Mouse (Mus musculus) skeletal muscle tissue, postnatal 0 days (tissue): Measurements from ENCODE around the gene Il9. TPM values are rescaled to one million over a fixed set of nuclear protein-coding genes. Genes with fewer than 3 reads are reported as not detected.

ENCODE experiments used
- polyA plus RNA-seq: library from polyadenylated mRNA; unstranded; fragments of >200 nt; fragmentation: Nextera tagmentation; extraction: Ambion mirVana; gene quantifications from 2 replicates; pipeline ENCODE4 v1.2.1, GENCODE M21; 2015

Gene Il9
- polyA plus RNA-seq: not detected in 2 replicates

DNA sequence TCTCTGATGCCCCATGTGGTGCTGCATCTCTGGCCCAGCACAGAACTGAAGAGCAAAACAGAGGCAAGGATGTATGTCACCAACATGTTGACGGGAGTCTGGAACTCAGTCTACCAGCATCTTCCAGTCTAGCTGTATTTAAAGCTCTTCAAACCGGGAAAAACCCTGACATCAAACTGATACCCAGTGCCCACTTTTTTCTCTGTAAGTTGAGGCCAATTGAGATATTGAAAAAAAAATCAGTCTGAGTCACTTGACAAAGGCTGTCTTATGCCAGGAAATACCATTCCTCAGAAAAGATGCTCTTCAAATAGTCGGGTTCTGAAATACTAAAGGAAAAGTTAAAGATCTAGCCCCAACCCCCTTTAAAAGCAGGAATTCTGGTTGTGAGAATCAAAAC is at the start of gene Il9:
Il9 (minus strand) TSS at position 101 of the 400 bp plus-strand sequence.

GRCm38 (mm10) chr13:56522081-56522820 is 40.2 kb upstream of the Il9 start, which contains the start of gene Fbxl21:
Gene Fbxl21, plus strand, starts transcription at chr13:56522472.

DNA sequence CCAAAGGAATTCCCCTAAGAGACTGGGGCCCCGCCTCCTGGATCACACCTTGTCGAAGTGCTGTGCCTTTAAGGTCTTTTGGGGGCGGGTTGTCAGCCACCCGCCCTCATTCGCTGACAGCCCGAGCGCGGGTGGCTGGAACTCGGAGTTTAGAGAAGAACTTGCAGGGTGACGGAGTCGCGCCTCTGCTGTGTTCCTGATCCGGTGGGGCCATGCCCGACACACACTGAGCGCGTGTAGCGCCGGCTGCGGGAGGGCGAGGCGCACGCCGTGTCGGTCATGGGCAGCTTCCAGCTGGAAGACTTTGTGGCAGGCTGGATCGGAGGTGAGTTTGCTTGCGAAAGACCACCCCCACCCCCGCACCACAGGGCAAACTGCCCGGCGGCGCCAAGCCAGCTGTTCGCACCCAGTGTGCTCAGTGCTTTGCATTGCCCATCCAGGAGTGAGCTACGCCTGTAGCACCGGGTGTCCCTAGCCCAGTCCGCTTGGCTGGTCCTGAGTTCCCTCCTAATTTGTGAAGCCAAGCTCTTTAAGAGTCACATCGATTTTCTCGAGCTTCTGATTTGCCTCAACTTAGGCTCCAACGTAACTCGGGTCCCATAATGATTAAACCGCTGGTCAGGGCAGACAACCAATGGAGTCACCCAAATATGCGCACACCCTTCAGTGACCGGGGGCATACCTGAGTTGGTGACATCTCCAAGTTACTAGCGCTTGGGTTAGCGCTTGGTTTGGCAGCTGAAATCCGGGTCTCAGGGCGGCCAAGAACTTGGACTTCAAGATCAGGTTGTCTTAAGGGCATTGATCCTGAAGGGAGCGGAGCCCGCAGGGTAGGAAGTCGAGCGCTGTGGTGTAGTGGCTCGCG is 43.6 kb downstream of the Il9 start, which contains the start of gene Slc25a48:
Slc25a48 (plus strand) TSS at position 145 of the 865 bp plus-strand sequence.

Other genes with a start within 250 kb of the Il9 start
- gene Neurog1, start 230.1 kb downstream of the Il9 start, polyA plus RNA-seq: not detected in 2 replicates
- gene Cxcl14, start 185.7 kb downstream of the Il9 start, polyA plus RNA-seq: 4.6 and 14.3 TPM in 2 replicates
- gene Gm3045, start 55.7 kb downstream of the Il9 start, polyA plus RNA-seq: not detected in 2 replicates
- 0.07 TPM in 1 of 2 replicates, not detected in the other for gene Slc25a48, start 43.9 kb downstream of the Il9 start, polyA plus RNA-seq
- gene Fbxl21, start 40.2 kb upstream of the Il9 start, polyA plus RNA-seq: 0.39 and 0.62 TPM in 2 replicates
- gene Lect2, start 66.3 kb upstream of the Il9 start, polyA plus RNA-seq: not detected in 2 replicates
- gene Tgfbi, start 127.3 kb upstream of the Il9 start, polyA plus RNA-seq: 28.7 and 40.7 TPM in 2 replicates
- gene Smad5, start 220.8 kb upstream of the Il9 start, polyA plus RNA-seq: 10.8 and 11.0 TPM in 2 replicates